In genomic region chr2:149973583-149973982, GRCm38 (mm10) we compare ENCODE assay signal across 10 mouse cellular contexts.
DNase-seq lines count a peak whose midpoint lies in the region; ATAC-seq lines count a peak whose summit lies in the region.
"Had no signal": no experiment of that assay in that cellular context is flagged by ENCODE, and none has a peak within 500 bp of the region (broad histone marks: within the 10 kb centered on the region; RNA-seq: fewer than 3 reads in every experiment).

No protein-coding gene starts in this region.

- peak; percentile 85; the same call in 1 of the 2 replicates for ATAC-seq in forebrain, embryonic 15.5 days (replicated peaks)
- ATAC-seq in forebrain, embryonic 12.5 days (ENCODE audit: low FRiP score) = no peak
- no peak for ATAC-seq in megakaryocyte-erythroid progenitor cell, adult 5-6 weeks (replicated peaks; ENCODE audit: low FRiP score, low TSS enrichment, poor library complexity, severe bottlenecking)

- H3K27ac ChIP-seq in forebrain, embryonic 15.5 days (replicated peaks) = 0 out of 2 replicates have a peak overlapping the region, but pooled peaks have one; percentile 23
- H3K27ac ChIP-seq in forebrain, embryonic 12.5 days = no peak overlapping the region
- H3K27ac ChIP-seq: macrophage had no signal

- no peak overlapping the region for H3K4me3 ChIP-seq in forebrain, embryonic 15.5 days
- no peak overlapping the region for H3K4me3 ChIP-seq in forebrain, embryonic 12.5 days (replicated peaks)

- WGBS in forebrain, embryonic 15.5 days = 66% methylated on average over 6 of the region's 6 CpGs
- 79% methylated on average over 6 of the region's 6 CpGs for WGBS in forebrain, embryonic 12.5 days

- intact Hi-C loops in left cerebral cortex, postnatal 10 days (cut with DNase I) = no loop called here

- H3K9me3 ChIP-seq in forebrain, embryonic 15.5 days = no peaks in the 10 kb centered on the region
- H3K9me3 ChIP-seq in forebrain, embryonic 12.5 days = no peaks in the 10 kb centered on the region

- H3K36me3 ChIP-seq in forebrain, embryonic 15.5 days = no peaks in the 10 kb centered on the region
- no peaks in the 10 kb centered on the region for H3K36me3 ChIP-seq in forebrain, embryonic 12.5 days (replicated peaks)

- H3K27me3 ChIP-seq in forebrain, embryonic 15.5 days = no peaks in the 10 kb centered on the region
- H3K27me3 ChIP-seq in forebrain, embryonic 12.5 days = no peaks in the 10 kb centered on the region
- H3K27me3 ChIP-seq: CH12.LX had no signal

- peak; percentile 49 for DNase-seq in testis, postnatal 10 days (ENCODE audit: low spot score)
- no peak for DNase-seq in testis, postnatal 14 days (ENCODE audit: low spot score)
- peak; percentile 34 to 58 for DNase-seq in left cerebral cortex, postnatal 10 days (ENCODE audit: extremely low spot score in 1 of 2, low spot score in 2 of 2)
- peak; percentile 66 for DNase-seq in right cerebral cortex, postnatal 4 days
- no peak for DNase-seq in embryo, embryonic 9.5 days (ENCODE audit: extremely low spot score)

- no peak overlapping the region for H3K4me2 ChIP-seq in forebrain, embryonic 15.5 days (replicated peaks)
- no peak overlapping the region for H3K4me2 ChIP-seq in forebrain, embryonic 12.5 days

- H3K9ac ChIP-seq in forebrain, embryonic 15.5 days (replicated peaks) = no peak overlapping the region
- no peak overlapping the region for H3K9ac ChIP-seq in forebrain, embryonic 12.5 days

- H3K4me1 ChIP-seq in forebrain, embryonic 15.5 days = peaks cover 5% of the 10 kb centered on the region; the same call in 1 of the 2 replicates
- H3K4me1 ChIP-seq in forebrain, embryonic 12.5 days = 0 out of 2 replicates have a peak, but pooled peaks cover 6% of the 10 kb centered on the region

Comparison
In these comparisons a context has a peak if more than half of its experiments do, and no peak if none do; other contexts are left out.
1. DNase-seq: peak in testis, postnatal 10 days (single experiment), left cerebral cortex, postnatal 10 days (2 of 2) and right cerebral cortex, postnatal 4 days (single experiment); none in testis, postnatal 14 days (single experiment) and embryo, embryonic 9.5 days (single experiment).